Mouse (Mus musculus) midbrain, embryonic 14.5 days (tissue): Measurements from ENCODE around the gene Tomm40. TPM values are rescaled to one million over a fixed set of nuclear protein-coding genes. Genes with fewer than 3 reads are reported as not detected.
A peak's percentile ranks its signal among the peaks of the same experiment; 100 is the strongest.

Source experiments
- ATAC-seq: fragments of 200-750 bp; cut with Nextera tagmentation; 2 replicates; pipeline ENCODE4 v1.8.0; 2017; ENCODE audit warnings: moderate number of reproducible peaks, moderate library complexity; ENCODE audit not compliant: low FRiP score, low TSS enrichment
- DNase-seq: peaks from one replicate; pipeline ENCODE4 v3.0.0-alpha.2; 2015
- H3K27ac ChIP-seq: fragments of 300-500 bp; sonication (generic); replicated peaks from 2 replicates; pipeline ENCODE4 v1.5.1; 2014; ENCODE audit warnings: mild to moderate bottlenecking, low read depth, low read length, moderate library complexity
- H3K27me3 ChIP-seq: fragments of 300-500 bp; sonication (generic); 2 replicates; pipeline ENCODE4 v1.6.1; 2014; ENCODE audit warnings: low read length, control low read depth, mixed read lengths; ENCODE audit not compliant: control insufficient read depth, insufficient read depth
- H3K36me3 ChIP-seq: fragments of 300-500 bp; sonication (generic); 2 replicates; pipeline ENCODE4 v1.6.1; 2014; ENCODE audit warnings: low read length, control low read depth; ENCODE audit not compliant: control insufficient read depth, insufficient read depth
- H3K4me1 ChIP-seq: fragments of 300-500 bp; sonication (generic); 2 replicates; pipeline ENCODE4 v1.6.1; 2014; ENCODE audit warnings: mild to moderate bottlenecking, antibody characterized with exemption, low read length, control low read depth; ENCODE audit not compliant: control insufficient read depth, insufficient read depth
- H3K4me2 ChIP-seq: fragments of 300-500 bp; sonication (generic); 2 replicates; pipeline ENCODE4 v1.6.1; 2014; ENCODE audit warnings: mild to moderate bottlenecking, low read length, moderate library complexity
- H3K4me3 ChIP-seq: fragments of 300-500 bp; sonication (generic); replicated peaks from 2 replicates; pipeline ENCODE4 v1.5.1; 2014; ENCODE audit warnings: low read depth, low read length
- H3K9ac ChIP-seq: fragments of 300-500 bp; sonication (generic); replicated peaks from 2 replicates; pipeline ENCODE4 v1.6.1; 2014; ENCODE audit warnings: mild to moderate bottlenecking, low read length, moderate library complexity
- H3K9me3 ChIP-seq: fragments of 300-500 bp; sonication (generic); 2 replicates; pipeline ENCODE4 v1.6.1; 2016; ENCODE audit warnings: low read length, control low read depth, mixed read lengths; ENCODE audit not compliant: control insufficient read depth
- WGBS: fragments of 180-500 bp; shearing (Covaris S2); extraction: QIAGEN DNeasy Blood & Tissue Kit; methylation state at CpG from one replicate; pipeline ENCODE4 v1.1.7; 2014; 5-methylcytosine and 5-hydroxymethylcytosine counted together
- polyA plus RNA-seq: library from polyadenylated mRNA; unstranded; fragments of >200 nt; fragmentation: Nextera tagmentation; extraction: Ambion mirVana; gene quantifications from 2 replicates; pipeline ENCODE4 v1.2.1, GENCODE M21; 2014

The Tomm40 gene
- polyA plus RNA-seq, 1 experiment from 2014 or later, result 120 TPM

GRCm38 (mm10) chr7:19754065-19754464 lies 38.8 kb upstream of the Tomm40 start:
- Histone ChIP-seq H3K9me3 (no peaks in the 10 kb centered on the region), H3K27ac (no peak overlapping the region), H3K4me2 (no peak overlapping the region), H3K9ac (no peak overlapping the region), H3K36me3 (no peaks in the 10 kb centered on the region), H3K4me1 (peaks cover 3% of the 10 kb centered on the region; the same call in 1 of the 2 replicates), H3K4me3 (no peak overlapping the region), H3K27me3 (no peaks in the 10 kb centered on the region)
- ATAC-seq, result no peak
- DNase-seq, result no peak
- WGBS, result 84% methylated on average over 1 of the region's 1 CpGs

GRCm38 (mm10) chr7:19753587-19753986 lies 38.3 kb upstream of the Tomm40 start:
- 85% methylated on average over 7 of the region's 7 CpGs for WGBS
- DNase-seq, result no peak

GRCm38 (mm10) chr7:19752652-19753051 lies 37.4 kb upstream of the Tomm40 start:
- ATAC-seq, result no peak
- Histone ChIP-seq H3K4me1 (peaks cover 14% of the 10 kb centered on the region), H3K4me3 (no peak overlapping the region), H3K36me3 (no peaks in the 10 kb centered on the region), H3K4me2 (no peak overlapping the region), H3K27ac (no peak overlapping the region), H3K27me3 (no peaks in the 10 kb centered on the region), H3K9me3 (no peaks in the 10 kb centered on the region), H3K9ac (no peak overlapping the region)
- 78% methylated on average over 8 of the region's 8 CpGs for WGBS
- DNase-seq, result no peak

More at GRCm38 (mm10) chr7:19753587-19753986, 38.3 kb upstream of the Tomm40 start:
- no peak overlapping the region for H3K27ac ChIP-seq
- no peaks in the 10 kb centered on the region for H3K9me3 ChIP-seq
- no peak overlapping the region for H3K9ac ChIP-seq
- H3K4me1 ChIP-seq, result peaks cover 4% of the 10 kb centered on the region; the same call in 1 of the 2 replicates
- no peak for ATAC-seq
- H3K4me3 ChIP-seq, result no peak overlapping the region
- H3K27me3 ChIP-seq, result no peaks in the 10 kb centered on the region
- H3K4me2 ChIP-seq, result no peak overlapping the region
- H3K36me3 ChIP-seq, result no peaks in the 10 kb centered on the region

- H3K27ac ChIP-seq, result no peak overlapping the region
- H3K4me2 ChIP-seq, result no peak overlapping the region; the same call in 1 of the 2 replicates
- H3K36me3 ChIP-seq, result no peaks in the 10 kb centered on the region
- ATAC-seq (no peak), DNase-seq (no peak)
- H3K4me1 ChIP-seq, result peaks cover 27% of the 10 kb centered on the region
- WGBS, result 55% methylated on average over 4 of the region's 4 CpGs
- H3K9ac ChIP-seq, result no peak overlapping the region
- no peaks in the 10 kb centered on the region for H3K27me3 ChIP-seq
- H3K4me3 ChIP-seq, result no peak overlapping the region
- H3K9me3 ChIP-seq, result no peaks in the 10 kb centered on the region
Observed at GRCm38 (mm10) chr7:19751070-19751383, 35.8 kb upstream of the Tomm40 start.

GRCm38 (mm10) chr7:19750217-19751069 lies 35.2 kb upstream of the Tomm40 start, which contains the start of gene Nectin2:
TSS of gene Nectin2 (minus strand) at chr7:19750483.
- ATAC-seq, result peak; percentile 59
- WGBS, result 17% methylated on average over 19 of the region's 19 CpGs
- peak; percentile 90 for DNase-seq

GRCm38 (mm10) chr7:19749389-19750216 lies 34.4 kb upstream of the Tomm40 start:
- under 1% methylated on average over 44 of the region's 46 CpGs for WGBS
- ATAC-seq, result peak; percentile 93
- no peaks in the 10 kb centered on the region for H3K27me3 ChIP-seq

More at GRCm38 (mm10) chr7:19750217-19751069, 35.2 kb upstream of the Tomm40 start, which contains the start of gene Nectin2:
- H3K9ac ChIP-seq, result peak within 1 kb of the TSS; percentile 76
- H3K36me3 ChIP-seq, result no peaks in the 10 kb centered on the region
- peaks cover 27% of the 10 kb centered on the region for H3K4me1 ChIP-seq
- H3K4me3 ChIP-seq, result peak within 1 kb of the TSS; percentile 66
- H3K27me3 ChIP-seq, result no peaks in the 10 kb centered on the region
- no peaks in the 10 kb centered on the region for H3K9me3 ChIP-seq
- peak within 1 kb of the TSS; percentile 87 for H3K4me2 ChIP-seq
- peak within 1 kb of the TSS; percentile 80 for H3K27ac ChIP-seq

GRCm38 (mm10) chr7:19748219-19749195 lies 33.3 kb upstream of the Tomm40 start:
- peak; percentile 65 for DNase-seq
- Histone ChIP-seq H3K27me3 (no peaks in the 10 kb centered on the region), H3K4me3 (peak overlapping the region; percentile 66), H3K4me2 (peak overlapping the region; percentile 87), H3K9ac (peak overlapping the region; percentile 76), H3K9me3 (no peaks in the 10 kb centered on the region), H3K4me1 (peaks cover 27% of the 10 kb centered on the region), H3K27ac (peak overlapping the region; percentile 80), H3K36me3 (peaks cover 8% of the 10 kb centered on the region; the same call in 1 of the 2 replicates)
- under 1% methylated on average over 32 of the region's 32 CpGs for WGBS
- ATAC-seq, result peak; percentile 15

More at GRCm38 (mm10) chr7:19749389-19750216, 34.4 kb upstream of the Tomm40 start:
- peak; percentile 98 for DNase-seq
- H3K4me3 ChIP-seq, result peak overlapping the region; percentile 66
- peak overlapping the region; percentile 80 for H3K27ac ChIP-seq
- 0 out of 2 replicates have a peak, but pooled peaks cover under 1% of the 10 kb centered on the region for H3K36me3 ChIP-seq
- H3K9ac ChIP-seq, result peak overlapping the region; percentile 76
- H3K4me1 ChIP-seq, result peaks cover 27% of the 10 kb centered on the region
- H3K9me3 ChIP-seq, result no peaks in the 10 kb centered on the region
- H3K4me2 ChIP-seq, result peak overlapping the region; percentile 87
